Mouse (Mus musculus): ENCODE data around the gene Cdh26.

Gene Cdh26

GRCm38 (mm10) chr2:178508279-178508678, 77.9 kb downstream of the Cdh26 start:
- DNase-seq (ENCODE audit: low read depth, low spot score): no peak

- no peak for DNase-seq (ENCODE audit: low read depth, low spot score)
Observed at GRCm38 (mm10) chr2:178513043-178513442, 82.7 kb downstream of the Cdh26 start.

GRCm38 (mm10) chr2:178513636-178514071, 83.3 kb downstream of the Cdh26 start:
- no peak for DNase-seq (ENCODE audit: low read depth, low spot score)

GRCm38 (mm10) chr2:178516421-178516820, 86.1 kb downstream of the Cdh26 start:
- DNase-seq (ENCODE audit: low read depth, low spot score): no peak

GRCm38 (mm10) chr2:178516941-178517340, 86.6 kb downstream of the Cdh26 start:
- DNase-seq (ENCODE audit: low read depth, low spot score): no peak

- no peak for DNase-seq (ENCODE audit: low read depth, low spot score)
Observed at GRCm38 (mm10) chr2:178519321-178519720, 89.0 kb downstream of the Cdh26 start.

- DNase-seq (ENCODE audit: low read depth, low spot score): no peak
Observed at GRCm38 (mm10) chr2:178520216-178520615, 89.9 kb downstream of the Cdh26 start.

GRCm38 (mm10) chr2:178522331-178522730, 92.0 kb downstream of the Cdh26 start:
- DNase-seq (ENCODE audit: low read depth, low spot score): no peak

GRCm38 (mm10) chr2:178522786-178523185, 92.5 kb downstream of the Cdh26 start:
- DNase-seq (ENCODE audit: low read depth, low spot score): no peak

- no peak for DNase-seq (ENCODE audit: low read depth, low spot score)
Observed at GRCm38 (mm10) chr2:178526776-178527175, 96.4 kb downstream of the Cdh26 start.

- DNase-seq (ENCODE audit: low read depth, low spot score): no peak
Observed at GRCm38 (mm10) chr2:178531226-178531625, 100.9 kb downstream of the Cdh26 start.

- DNase-seq (ENCODE audit: low read depth, low spot score): no peak
Observed at GRCm38 (mm10) chr2:178536574-178536973, 106.2 kb downstream of the Cdh26 start.
